Mouse (Mus musculus): Measurements from ENCODE around the gene Impg1. TPM values are rescaled to one million over a fixed set of nuclear protein-coding genes. Genes with fewer than 3 reads are reported as not detected.

Impg1 gene
- polyA plus RNA-seq, 1 experiment from 2014 or later, result not detected

DNA sequence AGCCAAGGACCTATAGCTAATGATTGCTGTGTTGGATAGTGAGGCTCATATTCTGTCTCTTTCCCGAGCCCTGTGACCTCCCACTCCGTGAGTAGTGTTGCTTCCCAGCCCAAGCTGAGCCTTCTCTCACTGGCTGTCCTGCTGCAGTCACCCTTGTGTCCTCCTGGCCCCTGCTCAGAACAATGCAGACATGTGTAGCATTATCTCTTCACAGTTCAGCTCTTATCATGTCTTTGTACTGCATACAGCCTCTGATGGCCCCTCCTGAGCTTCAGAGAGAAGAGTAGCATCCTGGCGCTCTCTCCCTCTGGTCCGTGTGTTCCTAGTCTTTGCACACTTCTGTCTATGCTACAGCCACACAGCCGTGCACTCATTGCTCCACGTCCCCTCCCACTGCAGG, 187.5 kb downstream of the Impg1 start:
- Histone ChIP-seq H3K9ac (ENCODE audit: low read length) (no peak overlapping the region), H3K36me3 (ENCODE audit: control insufficient read depth, insufficient read depth, low read length) (no peaks in the 10 kb centered on the region), H3K27me3 (ENCODE audit: control insufficient read depth, insufficient read depth, low read length) (no peaks in the 10 kb centered on the region), H3K4me3 (ENCODE audit: low read depth, low read length) (no peak overlapping the region), H3K4me2 (no peak overlapping the region), H3K9me3 (ENCODE audit: control insufficient read depth, low read length) (no peaks in the 10 kb centered on the region), H3K4me1 (ENCODE audit: control insufficient read depth, insufficient read depth, low read length) (no peaks in the 10 kb centered on the region), H3K27ac (ENCODE audit: low read depth, low read length) (no peak overlapping the region)
- 70% methylated on average over 6 of the region's 6 CpGs for WGBS
- ATAC-seq (ENCODE audit: low FRiP score), result no peak
- DNase-seq (ENCODE audit: low spot score, missing footprints), result peak; percentile 57

GRCm38 (mm10) chr9:80277157-80277556, 188.1 kb downstream of the Impg1 start:
- no peaks in the 10 kb centered on the region for H3K27me3 ChIP-seq (ENCODE audit: control insufficient read depth, insufficient read depth, low read length)
- H3K27ac ChIP-seq (ENCODE audit: low read depth, low read length), result no peak overlapping the region
- H3K9me3 ChIP-seq (ENCODE audit: control insufficient read depth, low read length), result no peaks in the 10 kb centered on the region
- no peak overlapping the region for H3K9ac ChIP-seq (ENCODE audit: low read length)
- no peaks in the 10 kb centered on the region for H3K4me1 ChIP-seq (ENCODE audit: control insufficient read depth, insufficient read depth, low read length)
- ATAC-seq (ENCODE audit: low FRiP score), result 0 out of 2 replicates have a peak, but pooled peaks have one; percentile 44
- H3K36me3 ChIP-seq (ENCODE audit: control insufficient read depth, insufficient read depth, low read length), result no peaks in the 10 kb centered on the region
- H3K4me2 ChIP-seq, result no peak overlapping the region
- no peak overlapping the region for H3K4me3 ChIP-seq (ENCODE audit: low read depth, low read length)
- WGBS, result 49% methylated on average over 2 of the region's 2 CpGs
- peak; percentile 84 for DNase-seq (ENCODE audit: low spot score, missing footprints)

DNA sequence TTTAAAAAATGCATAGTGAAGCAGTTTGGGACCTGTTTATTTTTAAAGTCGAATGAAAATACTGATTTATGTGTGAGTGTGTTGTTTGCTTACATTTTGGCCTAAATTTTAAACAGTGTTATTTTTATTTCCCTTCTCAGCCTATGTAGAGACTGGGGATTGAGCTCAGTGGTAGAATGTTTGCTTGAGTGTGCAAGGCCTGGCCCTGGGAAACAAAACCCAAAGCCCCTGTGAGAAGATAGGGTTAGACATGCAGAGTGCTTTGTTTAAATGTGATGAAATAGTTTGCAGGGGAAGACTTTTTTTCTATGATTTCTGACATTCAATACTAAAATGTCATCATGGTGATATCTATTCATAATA, 189.5 kb downstream of the Impg1 start:
- Histone ChIP-seq H3K27me3 (ENCODE audit: control insufficient read depth, insufficient read depth, low read length) (no peaks in the 10 kb centered on the region), H3K4me3 (ENCODE audit: low read depth, low read length) (no peak overlapping the region), H3K9me3 (ENCODE audit: control insufficient read depth, low read length) (no peaks in the 10 kb centered on the region), H3K9ac (ENCODE audit: low read length) (no peak overlapping the region), H3K4me1 (ENCODE audit: control insufficient read depth, insufficient read depth, low read length) (no peaks in the 10 kb centered on the region), H3K27ac (ENCODE audit: low read depth, low read length) (no peak overlapping the region), H3K36me3 (ENCODE audit: control insufficient read depth, insufficient read depth, low read length) (no peaks in the 10 kb centered on the region), H3K4me2 (no peak overlapping the region)
- 88% methylated on average over 1 of the region's 1 CpGs for WGBS
- no peak for ATAC-seq (ENCODE audit: low FRiP score)
- peak; percentile 37 for DNase-seq (ENCODE audit: low spot score, missing footprints)

DNA sequence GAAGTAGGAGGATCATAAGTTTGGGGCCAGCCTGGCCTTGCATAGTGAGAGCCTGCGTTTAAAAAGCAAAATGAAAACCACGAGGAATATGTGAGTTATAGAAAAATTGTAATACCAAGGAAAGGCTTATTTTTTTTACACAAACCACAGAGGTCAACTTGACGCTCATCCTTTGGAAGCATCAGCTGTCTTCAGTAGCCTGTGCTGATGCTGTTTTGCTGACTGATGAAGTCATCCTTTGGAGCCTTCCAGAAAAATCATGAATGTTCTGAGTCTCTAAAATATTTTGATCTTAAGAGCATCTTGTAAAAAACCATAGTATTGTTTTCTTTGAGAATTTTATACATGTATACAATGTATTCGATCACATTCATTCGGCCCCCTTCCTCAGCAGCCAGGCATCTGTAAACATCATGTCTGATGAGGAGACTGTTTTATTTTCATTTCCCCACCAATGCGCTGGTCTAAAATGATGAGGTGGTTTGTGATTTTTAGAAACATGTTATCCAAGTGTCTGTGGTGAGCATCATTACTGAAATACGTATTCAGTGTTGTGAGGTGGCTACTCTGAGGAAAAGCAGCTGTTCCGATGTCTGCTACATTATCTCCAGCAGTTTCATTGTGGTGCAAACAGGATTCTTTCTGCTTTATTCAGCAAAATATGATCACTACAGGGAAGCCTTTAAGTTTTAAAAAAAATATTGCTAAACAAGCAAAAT, 190.1 kb downstream of the Impg1 start:
- H3K4me3 ChIP-seq (ENCODE audit: low read depth, low read length), result no peak overlapping the region
- no peaks in the 10 kb centered on the region for H3K9me3 ChIP-seq (ENCODE audit: control insufficient read depth, low read length)
- no peak overlapping the region for H3K4me2 ChIP-seq
- no peaks in the 10 kb centered on the region for H3K4me1 ChIP-seq (ENCODE audit: control insufficient read depth, insufficient read depth, low read length)
- WGBS, result 91% methylated on average over 8 of the region's 8 CpGs
- DNase-seq (ENCODE audit: low spot score, missing footprints) (peak; percentile 19), ATAC-seq (ENCODE audit: low FRiP score) (no peak)
- no peak overlapping the region for H3K9ac ChIP-seq (ENCODE audit: low read length)
- H3K36me3 ChIP-seq (ENCODE audit: control insufficient read depth, insufficient read depth, low read length), result no peaks in the 10 kb centered on the region
- no peaks in the 10 kb centered on the region for H3K27me3 ChIP-seq (ENCODE audit: control insufficient read depth, insufficient read depth, low read length)
- H3K27ac ChIP-seq (ENCODE audit: low read depth, low read length), result no peak overlapping the region

- Histone ChIP-seq H3K27me3 (ENCODE audit: control insufficient read depth, insufficient read depth, low read length) (no peaks in the 10 kb centered on the region), H3K4me2 (no peak overlapping the region), H3K27ac (ENCODE audit: low read depth, low read length) (no peak overlapping the region), H3K9me3 (ENCODE audit: control insufficient read depth, low read length) (no peaks in the 10 kb centered on the region), H3K4me1 (ENCODE audit: control insufficient read depth, insufficient read depth, low read length) (no peaks in the 10 kb centered on the region), H3K36me3 (ENCODE audit: control insufficient read depth, insufficient read depth, low read length) (no peaks in the 10 kb centered on the region), H3K4me3 (ENCODE audit: low read depth, low read length) (no peak overlapping the region), H3K9ac (ENCODE audit: low read length) (no peak overlapping the region)
- WGBS, result 79% methylated on average over 1 of the region's 1 CpGs
- DNase-seq (ENCODE audit: low spot score, missing footprints) (peak; percentile 39), ATAC-seq (ENCODE audit: low FRiP score) (no peak)
Measured at GRCm38 (mm10) chr9:80272951-80273350, 192.3 kb downstream of the Impg1 start.

DNA sequence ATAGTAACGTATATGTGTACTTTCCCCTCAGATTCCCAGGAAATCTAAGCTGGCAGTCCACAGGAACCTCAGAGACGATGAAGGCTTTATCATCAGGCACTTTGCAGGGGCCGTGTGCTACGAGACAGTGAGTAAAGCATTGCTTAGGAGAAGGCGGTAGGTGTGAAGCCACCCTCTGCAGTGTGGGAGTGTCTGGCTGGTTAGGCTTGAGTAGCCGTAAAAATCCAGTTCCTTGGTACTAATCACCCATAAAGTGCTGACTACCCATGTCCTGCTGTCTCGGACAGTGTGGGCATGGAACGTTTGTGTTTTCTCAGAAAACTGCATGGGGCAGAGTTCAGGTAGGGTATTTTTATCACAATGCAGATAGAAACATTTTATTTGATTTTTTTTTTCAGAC, 195.7 kb downstream of the Impg1 start:
- no peak overlapping the region for H3K27ac ChIP-seq (ENCODE audit: low read depth, low read length)
- no peak for DNase-seq (ENCODE audit: low spot score, missing footprints)
- no peak overlapping the region for H3K4me3 ChIP-seq (ENCODE audit: low read depth, low read length)
- H3K9ac ChIP-seq (ENCODE audit: low read length), result no peak overlapping the region
- H3K27me3 ChIP-seq (ENCODE audit: control insufficient read depth, insufficient read depth, low read length), result no peaks in the 10 kb centered on the region
- H3K9me3 ChIP-seq (ENCODE audit: control insufficient read depth, low read length), result no peaks in the 10 kb centered on the region
- H3K36me3 ChIP-seq (ENCODE audit: control insufficient read depth, insufficient read depth, low read length), result no peaks in the 10 kb centered on the region
- 80% methylated on average over 8 of the region's 8 CpGs for WGBS
- no peak overlapping the region for H3K4me2 ChIP-seq
- ATAC-seq (ENCODE audit: low FRiP score), result no peak
- H3K4me1 ChIP-seq (ENCODE audit: control insufficient read depth, insufficient read depth, low read length), result no peaks in the 10 kb centered on the region

DNA sequence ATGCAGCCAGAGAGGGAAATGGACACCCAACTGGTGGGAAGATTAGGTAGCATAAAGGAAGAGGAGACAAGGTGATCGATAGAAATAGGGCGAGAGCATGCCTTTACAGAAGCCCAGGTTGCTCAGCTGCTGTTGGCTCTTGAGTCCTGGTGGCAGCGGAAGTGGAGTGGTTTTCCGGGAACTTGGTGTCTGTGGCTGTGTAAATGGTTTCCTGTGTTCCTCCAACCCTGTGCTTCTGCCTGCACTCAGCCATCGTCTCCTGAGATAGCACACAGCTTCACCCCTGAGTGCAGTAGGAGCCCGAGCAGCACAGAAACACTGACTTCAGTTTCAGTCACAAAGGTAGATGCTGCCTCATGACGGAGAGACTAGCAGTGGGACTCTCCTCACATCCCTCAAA, 198.8 kb downstream of the Impg1 start:
- Histone ChIP-seq H3K9ac (ENCODE audit: low read length) (no peak overlapping the region), H3K4me2 (no peak overlapping the region), H3K27ac (ENCODE audit: low read depth, low read length) (no peak overlapping the region), H3K4me3 (ENCODE audit: low read depth, low read length) (no peak overlapping the region), H3K36me3 (ENCODE audit: control insufficient read depth, insufficient read depth, low read length) (no peaks in the 10 kb centered on the region), H3K27me3 (ENCODE audit: control insufficient read depth, insufficient read depth, low read length) (no peaks in the 10 kb centered on the region), H3K9me3 (ENCODE audit: control insufficient read depth, low read length) (no peaks in the 10 kb centered on the region), H3K4me1 (ENCODE audit: control insufficient read depth, insufficient read depth, low read length) (no peaks in the 10 kb centered on the region)
- ATAC-seq (ENCODE audit: low FRiP score) (no peak), DNase-seq (ENCODE audit: low spot score, missing footprints) (no peak)
- WGBS, result 85% methylated on average over 7 of the region's 7 CpGs

DNA sequence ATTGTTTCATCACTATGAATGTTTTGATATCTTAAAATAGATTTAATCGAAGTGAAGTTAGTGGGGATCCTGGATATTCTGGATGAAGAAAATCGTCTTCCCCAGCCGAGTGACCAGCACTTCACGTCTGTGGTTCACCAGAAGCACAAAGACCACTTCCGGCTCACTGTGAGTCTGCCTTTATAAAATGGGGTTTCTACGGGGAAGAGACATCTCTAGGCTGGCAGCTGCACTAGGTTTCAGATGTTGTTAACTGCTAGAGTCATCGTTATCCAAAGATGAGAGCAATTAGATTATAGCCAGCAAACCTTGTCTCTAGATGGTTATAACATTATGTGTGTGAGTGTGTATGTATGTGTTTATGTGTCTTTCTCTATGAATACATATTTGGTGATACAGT, 199.2 kb downstream of the Impg1 start:
- Histone ChIP-seq H3K9ac (ENCODE audit: low read length) (no peak overlapping the region), H3K4me3 (ENCODE audit: low read depth, low read length) (no peak overlapping the region), H3K4me1 (ENCODE audit: control insufficient read depth, insufficient read depth, low read length) (no peaks in the 10 kb centered on the region), H3K9me3 (ENCODE audit: control insufficient read depth, low read length) (no peaks in the 10 kb centered on the region), H3K4me2 (no peak overlapping the region), H3K27ac (ENCODE audit: low read depth, low read length) (no peak overlapping the region), H3K27me3 (ENCODE audit: control insufficient read depth, insufficient read depth, low read length) (no peaks in the 10 kb centered on the region), H3K36me3 (ENCODE audit: control insufficient read depth, insufficient read depth, low read length) (no peaks in the 10 kb centered on the region)
- 89% methylated on average over 7 of the region's 7 CpGs for WGBS
- ATAC-seq (ENCODE audit: low FRiP score) (no peak), DNase-seq (ENCODE audit: low spot score, missing footprints) (no peak)
